Mouse (Mus musculus) CH12F3 (cell line): ENCODE results near the gene Thop1.
"Not testable (repeated sequence)": the region's sequence is repeated elsewhere in the genome, so short reads cannot be mapped to it uniquely, and the experiment has no call there.

Source experiments
- in situ Hi-C: fragments of 300-500 bp; cut with MboI; formaldehyde crosslinking; loops from 2 replicates; pipeline ENCODE4 v1.14.3; 2020; ENCODE audit warnings: low sequenced_read_pairs

The Thop1 gene

GRCm38 (mm10) chr10:81057406-81058130 lies 12.3 kb upstream of the Thop1 start:
- in situ Hi-C loops = no loop called here

GRCm38 (mm10) chr10:81058896-81059295 lies 10.9 kb upstream of the Thop1 start:
- in situ Hi-C loops = no loop called here

- in situ Hi-C loops = no loop called here
Measured at GRCm38 (mm10) chr10:81059603-81060543, 10.0 kb upstream of the Thop1 start, which contains the start of gene Sgta. Sgta (minus strand) TSS chr10:81060181.

GRCm38 (mm10) chr10:81062710-81063109 lies 7.1 kb upstream of the Thop1 start:
- in situ Hi-C loops = no loop called here

GRCm38 (mm10) chr10:81064519-81064918 lies 5.3 kb upstream of the Thop1 start:
- in situ Hi-C loops = not testable (repeated sequence)

- in situ Hi-C loops = no loop called here
Measured at GRCm38 (mm10) chr10:81068706-81069105, 1.1 kb upstream of the Thop1 start.

- in situ Hi-C loops = no loop called here
Measured at GRCm38 (mm10) chr10:81072290-81072689, 2.5 kb downstream of the Thop1 start.

- in situ Hi-C loops = no loop called here
Measured at GRCm38 (mm10) chr10:81073464-81073863, 3.6 kb downstream of the Thop1 start.

GRCm38 (mm10) chr10:81075734-81076133 lies 5.9 kb downstream of the Thop1 start:
- in situ Hi-C loops = no loop called here

GRCm38 (mm10) chr10:81076356-81076755 lies 6.5 kb downstream of the Thop1 start:
- in situ Hi-C loops = no loop called here

- in situ Hi-C loops = no loop called here
Measured at GRCm38 (mm10) chr10:81077916-81078315, 8.1 kb downstream of the Thop1 start.

- in situ Hi-C loops = no loop called here
Measured at GRCm38 (mm10) chr10:81080008-81080655, 10.3 kb downstream of the Thop1 start.

GRCm38 (mm10) chr10:81082168-81082960 lies 12.5 kb downstream of the Thop1 start:
- in situ Hi-C loops = no loop called here

- in situ Hi-C loops = no loop called here
Measured at GRCm38 (mm10) chr10:81087021-81087420, 17.2 kb downstream of the Thop1 start.

- in situ Hi-C loops = no loop called here
Measured at GRCm38 (mm10) chr10:81089216-81089615, 19.4 kb downstream of the Thop1 start.

- in situ Hi-C loops = no loop called here
Measured at GRCm38 (mm10) chr10:81090621-81091020, 20.8 kb downstream of the Thop1 start.

GRCm38 (mm10) chr10:81092465-81093250 lies 22.8 kb downstream of the Thop1 start:
- in situ Hi-C loops = no loop called here

- in situ Hi-C loops = no loop called here
Measured at GRCm38 (mm10) chr10:81094931-81095678, 25.3 kb downstream of the Thop1 start.

GRCm38 (mm10) chr10:81105565-81106112 lies 35.8 kb downstream of the Thop1 start, which contains the start of gene Map2k2:
Map2k2 (plus strand) TSS chr10:81105915.
- in situ Hi-C loops = no loop called here
